Mouse (Mus musculus) left cerebral cortex, adult 9 months (tissue): ENCODE data around the gene Praf2.

Experiments used
- DNase-seq, 2 experiments: peaks; one replicate each; pipeline ENCODE4 v3.0.0; 2022; ENCODE audit warnings: low spot score in 2 of 2

Gene Praf2

GRCm38 (mm10) chrX:7778450-7779244 lies 50.4 kb downstream of the Praf2 start:
- DNase-seq = no peak

GRCm38 (mm10) chrX:7779294-7779693 lies 51.1 kb downstream of the Praf2 start:
- DNase-seq = no peak
